Mouse (Mus musculus) G1E (cell line): ENCODE data around the gene Gpr68.

Experiments used
- CTCF ChIP-seq: IDR thresholded peaks from 2 replicates; pipeline ENCODE4 v1.5.1; 2012; ENCODE audit warnings: low read depth, low read length, inconsistent platforms, mixed read lengths
- GATA1 ChIP-seq: IDR thresholded peaks from 2 replicates; pipeline ENCODE4 v1.6.1; 2012; ENCODE audit warnings: borderline replicate concordance, low read length, inconsistent platforms, mixed read lengths
- POLR2AphosphoS5 ChIP-seq: IDR thresholded peaks from 2 replicates; pipeline ENCODE4 v1.6.1; 2012; ENCODE audit warnings: low read depth, low read length, inconsistent platforms; ENCODE audit not compliant: insufficient replicate concordance
- TAL1 ChIP-seq: conservative IDR thresholded peaks from 2 replicates; pipeline ENCODE4 v1.6.1; 2012; ENCODE audit warnings: low read depth, low read length, inconsistent platforms, mixed read lengths

DNA sequence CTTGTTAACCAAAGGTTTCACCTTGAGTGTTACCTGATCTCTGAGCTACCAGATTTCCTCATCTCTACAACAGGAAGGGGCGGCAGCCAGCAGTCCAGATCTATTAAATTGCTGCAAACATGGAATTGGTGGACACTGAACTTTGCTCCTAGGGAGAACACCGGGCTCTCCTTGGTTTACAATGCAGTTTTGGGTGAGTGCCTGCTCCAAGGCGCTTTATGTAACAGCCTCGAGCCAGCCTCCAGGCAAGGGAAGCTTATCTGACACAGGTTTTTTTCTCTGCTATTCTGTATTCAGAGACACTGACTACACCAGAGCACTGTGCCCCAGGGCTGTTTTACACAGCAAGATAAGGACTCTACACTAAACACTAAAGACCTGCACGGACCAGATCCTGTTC lies 26.8 kb upstream of the Gpr68 start:
- TF ChIP-seq CTCF (no peak), POLR2AphosphoS5 (no peak), TAL1 (no peak), GATA1 (no peak)
